Comparison of ENCODE assay signal across 27 mouse cellular contexts in genomic region chr5:128863497-128863896, GRCm38 (mm10).
A peak's percentile ranks its signal among the peaks of the same experiment; 100 is the strongest.
DNase-seq lines count a peak whose midpoint lies in the region; ATAC-seq and TF ChIP-seq lines count a peak whose summit lies in the region.
"Had no signal": no experiment of that assay in that cellular context is flagged by ENCODE, and none has a peak within 500 bp of the region (broad histone marks: within the 10 kb centered on the region; RNA-seq: fewer than 3 reads in every experiment).

No protein-coding gene starts in this region.

- H3K9ac ChIP-seq in midbrain, embryonic 16.5 days (ENCODE audit: low read depth, low read length): no peak overlapping the region
- H3K9ac ChIP-seq in midbrain, embryonic 11.5 days (ENCODE audit: low read length): no peak overlapping the region
- H3K9ac ChIP-seq: forebrain, postnatal 0 days; heart, embryonic 15.5 days; hindbrain, embryonic 15.5 days; intestine, embryonic 15.5 days; neural tube, embryonic 15.5 days had no signal

- no peak overlapping the region for H3K4me3 ChIP-seq in midbrain, embryonic 16.5 days (ENCODE audit: low read depth, low read length)
- no peak overlapping the region for H3K4me3 ChIP-seq in midbrain, embryonic 11.5 days (ENCODE audit: low read depth, low read length)
- no peak overlapping the region for H3K4me3 ChIP-seq in cortical plate, adult 2 months (ENCODE audit: insufficient read depth, low read length)
- H3K4me3 ChIP-seq: forebrain, embryonic 10.5 days; heart, embryonic 15.5 days; hindbrain, embryonic 15.5 days; intestine, embryonic 15.5 days; limb, embryonic 10.5 days; neural tube, embryonic 15.5 days had no signal

- H3K27ac ChIP-seq in midbrain, embryonic 16.5 days (ENCODE audit: low read length): 0 out of 2 replicates have a peak overlapping the region, but pooled peaks have one; percentile 30
- H3K27ac ChIP-seq in midbrain, embryonic 11.5 days (ENCODE audit: low read depth, low read length): no peak overlapping the region
- peak overlapping the region; percentile 64; the same call in 1 of the 2 replicates for H3K27ac ChIP-seq in cortical plate, adult 2 months (ENCODE audit: insufficient read depth, low read length)
- H3K27ac ChIP-seq: forebrain, embryonic 10.5 days; heart, embryonic 15.5 days; hindbrain, embryonic 15.5 days; intestine, embryonic 15.5 days; limb, embryonic 10.5 days; neural tube, embryonic 15.5 days had no signal

- H3K9me3 ChIP-seq in midbrain, embryonic 16.5 days (replicated peaks; ENCODE audit: control insufficient read depth, low read length, poor library complexity, severe bottlenecking): no peaks in the 10 kb centered on the region
- H3K9me3 ChIP-seq in midbrain, embryonic 11.5 days (ENCODE audit: control insufficient read depth, low read length): no peaks in the 10 kb centered on the region
- H3K9me3 ChIP-seq: forebrain, embryonic 10.5 days; heart, embryonic 15.5 days; hindbrain, embryonic 15.5 days; intestine, embryonic 15.5 days; limb, embryonic 10.5 days; neural tube, embryonic 15.5 days had no signal

- no peak for ATAC-seq in midbrain, embryonic 16.5 days
- ATAC-seq in midbrain, embryonic 11.5 days (ENCODE audit: low FRiP score): no peak
- ATAC-seq: activated CD4-positive, CD25-positive, alpha-beta regulatory T cell, adult 4 months; forebrain, postnatal 0 days; intestine, embryonic 15.5 days had no signal

- no peak overlapping the region for H3K4me2 ChIP-seq in midbrain, embryonic 16.5 days (ENCODE audit: low read length)
- no peak overlapping the region for H3K4me2 ChIP-seq in midbrain, embryonic 11.5 days
- H3K4me2 ChIP-seq: heart, embryonic 15.5 days; hindbrain, embryonic 15.5 days; intestine, embryonic 15.5 days; liver, embryonic 11.5 days; neural tube, embryonic 15.5 days had no signal

- peaks cover 11% of the 10 kb centered on the region; the same call in 1 of the 2 replicates for H3K4me1 ChIP-seq in midbrain, embryonic 16.5 days (ENCODE audit: control insufficient read depth, insufficient read depth, low read length)
- H3K4me1 ChIP-seq in midbrain, embryonic 11.5 days (ENCODE audit: control insufficient read depth, insufficient read depth, low read length): no peaks in the 10 kb centered on the region
- peaks cover 16% of the 10 kb centered on the region for H3K4me1 ChIP-seq in cortical plate, adult 2 months (ENCODE audit: control insufficient read depth, insufficient read depth, low read length)
- H3K4me1 ChIP-seq: heart, embryonic 15.5 days; limb, embryonic 10.5 days had no signal

- TF ChIP-seq CTCF in cortical plate, adult 2 months (IDR thresholded peaks at IDR 0.05; ENCODE audit: extremely low read depth, insufficient read depth, low read length): no peak

- WGBS in midbrain, embryonic 16.5 days: 34% methylated on average over 6 of the region's 6 CpGs
- WGBS in midbrain, embryonic 11.5 days: 50% methylated on average over 6 of the region's 6 CpGs

- no peaks in the 10 kb centered on the region for H3K27me3 ChIP-seq in midbrain, embryonic 16.5 days (ENCODE audit: control insufficient read depth, insufficient read depth, low read depth, low read length)
- no peaks in the 10 kb centered on the region for H3K27me3 ChIP-seq in midbrain, embryonic 11.5 days (ENCODE audit: control insufficient read depth, insufficient read depth, low read length)
- H3K27me3 ChIP-seq: heart, embryonic 15.5 days; hindbrain, embryonic 15.5 days; intestine, embryonic 15.5 days; neural tube, embryonic 15.5 days had no signal

- peak; percentile 44 to 62 for DNase-seq in frontal cortex, postnatal 36 days (ENCODE audit: low spot score in 2 of 2)
- DNase-seq in frontal cortex, postnatal 10 days (ENCODE audit: low spot score in 2 of 2): no peak
- no peak for DNase-seq in midbrain, embryonic 11.5 days (ENCODE audit: low spot score, missing footprints)
- DNase-seq in right cerebral cortex, postnatal 36 days (ENCODE audit: low spot score in 2 of 2): peak; percentile 45 to 50
- no peak for DNase-seq in thymus, postnatal 14 days
- DNase-seq: adrenal gland, postnatal 14 days; cerebellum, adult 11-12 months; cerebellum, postnatal 25 days; forebrain, postnatal 0 days; gastrocnemius, postnatal 36 days; heart, postnatal 4 days; kidney, adult 9 months; kidney, postnatal 25 days; lung, adult 18-20 months; lung, postnatal 4 days; thymus, postnatal 25 days had no signal

- no peak for TF ChIP-seq POLR2A in cortical plate, adult 2 months (IDR thresholded peaks at IDR 0.05; ENCODE audit: extremely low read depth, insufficient read depth, low read length)

- H3K36me3 ChIP-seq in midbrain, embryonic 16.5 days (ENCODE audit: control insufficient read depth, insufficient read depth, low read length): no peaks in the 10 kb centered on the region
- no peaks in the 10 kb centered on the region for H3K36me3 ChIP-seq in midbrain, embryonic 11.5 days (ENCODE audit: control insufficient read depth, insufficient read depth, low read length)
- H3K36me3 ChIP-seq: forebrain, embryonic 10.5 days; G1E; heart, embryonic 15.5 days; hindbrain, embryonic 15.5 days; intestine, embryonic 15.5 days; limb, embryonic 10.5 days; neural tube, embryonic 15.5 days had no signal

Comparison
In these comparisons a context has a peak if more than half of its experiments do, and no peak if none do; other contexts are left out.
1. DNase-seq: peak in frontal cortex, postnatal 36 days (2 of 2) and right cerebral cortex, postnatal 36 days (2 of 2); none in frontal cortex, postnatal 10 days (0 of 2), midbrain, embryonic 11.5 days (single experiment) and thymus, postnatal 14 days (single experiment).